Mouse (Mus musculus): ENCODE measurements around the gene Glra2.
"Not testable (repeated sequence)": the region's sequence is repeated elsewhere in the genome, so short reads cannot be mapped to it uniquely, and the experiment has no call there.

Glra2 gene

GRCm38 (mm10) chrX:165326939-165327698 is at the start of gene Glra2:
TSS of gene Glra2 (minus strand) at chrX:165327393.
- in situ Hi-C loops (cut with MboI, MseI): no loop called here

GRCm38 (mm10) chrX:165362798-165363197 is 35.6 kb upstream of the Glra2 start:
- in situ Hi-C loops (cut with MboI, MseI): loop anchor here (10.0 kb wide), 1 partner anchor 942 kb away; no protein-coding TSS in a partner anchor

- in situ Hi-C loops (cut with MboI, MseI): no loop called here
These were observed 17.4 kb upstream of the Glra2 start for GRCm38 (mm10) chrX:165344611-165345010.

GRCm38 (mm10) chrX:165327699-165328333 is 623 bp upstream of the Glra2 start:
- in situ Hi-C loops (cut with MboI, MseI): no loop called here

- in situ Hi-C loops (cut with MboI, MseI): no loop called here
These were observed 133.6 kb downstream of the Glra2 start for GRCm38 (mm10) chrX:165193550-165193949.

- in situ Hi-C loops (cut with MboI, MseI): no loop called here
These were observed 136.0 kb downstream of the Glra2 start for GRCm38 (mm10) chrX:165191170-165191569.

GRCm38 (mm10) chrX:165182948-165183347 is 144.2 kb downstream of the Glra2 start:
- in situ Hi-C loops (cut with MboI, MseI): not testable (repeated sequence)

- in situ Hi-C loops (cut with MboI, MseI): no loop called here
These were observed 170.6 kb downstream of the Glra2 start for GRCm38 (mm10) chrX:165156549-165156948.

GRCm38 (mm10) chrX:165104171-165104570 is 223.0 kb downstream of the Glra2 start:
- in situ Hi-C loops (cut with MboI, MseI): no loop called here

All from T-helper 2 cell (primary cell).